Mouse (Mus musculus) urinary bladder, postnatal 10 days (tissue): ENCODE measurements around the gene Csrp1.
A peak's percentile ranks its signal among the peaks of the same experiment; 100 is the strongest.

Source experiments
- DNase-seq: peaks from one replicate; pipeline ENCODE4 v3.0.0; 2022; ENCODE audit warnings: low spot score

Csrp1 gene

GRCm38 (mm10) chr1:135719983-135720382 is at the start of gene Csrp1:
Gene Csrp1, plus strand, starts transcription at chr1:135720061.
- DNase-seq = no peak

GRCm38 (mm10) chr1:135670397-135671130 is 49.3 kb upstream of the Csrp1 start:
- DNase-seq = peak; percentile 44

- no peak for DNase-seq
Measured at GRCm38 (mm10) chr1:135671406-135671805, 48.5 kb upstream of the Csrp1 start.

GRCm38 (mm10) chr1:135671956-135672355 is 47.9 kb upstream of the Csrp1 start:
- DNase-seq = no peak

GRCm38 (mm10) chr1:135672374-135672773 is 47.5 kb upstream of the Csrp1 start:
- no peak for DNase-seq

GRCm38 (mm10) chr1:135673423-135673822 is 46.4 kb upstream of the Csrp1 start:
- no peak for DNase-seq

- no peak for DNase-seq
Measured at GRCm38 (mm10) chr1:135675449-135676129, 44.3 kb upstream of the Csrp1 start.

- no peak for DNase-seq
Measured at GRCm38 (mm10) chr1:135676247-135676646, 43.6 kb upstream of the Csrp1 start.

- DNase-seq = no peak
Measured at GRCm38 (mm10) chr1:135676938-135677682, 42.8 kb upstream of the Csrp1 start.

GRCm38 (mm10) chr1:135678145-135678544 is 41.7 kb upstream of the Csrp1 start:
- no peak for DNase-seq

GRCm38 (mm10) chr1:135680716-135681115 is 39.1 kb upstream of the Csrp1 start:
- DNase-seq = no peak

GRCm38 (mm10) chr1:135681122-135681521 is 38.7 kb upstream of the Csrp1 start:
- no peak for DNase-seq

GRCm38 (mm10) chr1:135684895-135685294 is 35.0 kb upstream of the Csrp1 start:
- no peak for DNase-seq

GRCm38 (mm10) chr1:135685316-135685715 is 34.5 kb upstream of the Csrp1 start:
- DNase-seq = no peak

GRCm38 (mm10) chr1:135686792-135687510 is 32.9 kb upstream of the Csrp1 start:
- DNase-seq = no peak

GRCm38 (mm10) chr1:135687771-135688492 is 31.9 kb upstream of the Csrp1 start:
- DNase-seq = no peak

- no peak for DNase-seq
Measured at GRCm38 (mm10) chr1:135688686-135689085, 31.2 kb upstream of the Csrp1 start.

GRCm38 (mm10) chr1:135690784-135691416 is 29.0 kb upstream of the Csrp1 start:
- no peak for DNase-seq

GRCm38 (mm10) chr1:135691417-135691815 is 28.4 kb upstream of the Csrp1 start:
- DNase-seq = no peak

GRCm38 (mm10) chr1:135694181-135694580 is 25.7 kb upstream of the Csrp1 start:
- no peak for DNase-seq

- no peak for DNase-seq
Measured at GRCm38 (mm10) chr1:135697462-135697861, 22.4 kb upstream of the Csrp1 start.
